Mouse (Mus musculus): ENCODE measurements around the gene Nudt7.

The Nudt7 gene

GRCm38 (mm10) chr8:114142199-114142598 lies 8.8 kb downstream of the Nudt7 start:
- DNase-seq (ENCODE audit: extremely low read depth, low read depth, low spot score) = no peak

- no peak for DNase-seq (ENCODE audit: extremely low read depth, low read depth, low spot score)
Observed at GRCm38 (mm10) chr8:114143645-114144290, 10.4 kb downstream of the Nudt7 start.

GRCm38 (mm10) chr8:114153311-114154045 lies 20.1 kb downstream of the Nudt7 start:
- no peak for DNase-seq (ENCODE audit: extremely low read depth, low read depth, low spot score)

- no peak for DNase-seq (ENCODE audit: extremely low read depth, low read depth, low spot score)
Observed at GRCm38 (mm10) chr8:114158586-114158985, 25.2 kb downstream of the Nudt7 start.

GRCm38 (mm10) chr8:114159666-114160065 lies 26.3 kb downstream of the Nudt7 start:
- DNase-seq (ENCODE audit: extremely low read depth, low read depth, low spot score) = no peak

- no peak for DNase-seq (ENCODE audit: extremely low read depth, low read depth, low spot score)
Observed at GRCm38 (mm10) chr8:114163871-114164270, 30.5 kb downstream of the Nudt7 start.

GRCm38 (mm10) chr8:114164444-114165096 lies 31.2 kb downstream of the Nudt7 start:
- DNase-seq (ENCODE audit: extremely low read depth, low read depth, low spot score) = no peak

GRCm38 (mm10) chr8:114165741-114166140 lies 32.4 kb downstream of the Nudt7 start:
- DNase-seq (ENCODE audit: extremely low read depth, low read depth, low spot score) = no peak

- no peak for DNase-seq (ENCODE audit: extremely low read depth, low read depth, low spot score)
Observed at GRCm38 (mm10) chr8:114176721-114177120, 43.4 kb downstream of the Nudt7 start.

- no peak for DNase-seq (ENCODE audit: extremely low read depth, low read depth, low spot score)
Observed at GRCm38 (mm10) chr8:114193334-114193733, 60.0 kb downstream of the Nudt7 start.

GRCm38 (mm10) chr8:114198990-114199389 lies 65.6 kb downstream of the Nudt7 start:
- DNase-seq (ENCODE audit: extremely low read depth, low read depth, low spot score) = no peak

Data from fat pad, adult 2 months (tissue).